Mouse (Mus musculus) granulocyte monocyte progenitor cell, adult 5-6 weeks (primary cell): ENCODE data around the gene Stk40. TPM values are rescaled to one million over a fixed set of nuclear protein-coding genes. Genes with fewer than 3 reads are reported as not detected.

ENCODE experiments used
- ATAC-seq: replicated peaks from 2 replicates; pipeline ENCODE4 v1.8.0; 2016; ENCODE audit warnings: mild to moderate bottlenecking, moderate TSS enrichment, inconsistent platforms; ENCODE audit not compliant: poor library complexity, severe bottlenecking
- total RNA-seq, 2 experiments: library from RNA; stranded (forward) in 1 of 2; stranded (reverse) in 1 of 2; fragments of 200-712, 200-1000 nt in 1 of 2; fragments of >200 nt in 1 of 2; fragmentation: Nextera tagmentation in 1 of 2; gene quantifications; 2 replicates each; pipeline ENCODE4 v1.2.3; 2014 to 2017

Gene Stk40
- total RNA-seq, 2 experiments from 2014 or later, result 2.9 to 6.3 TPM

DNA sequence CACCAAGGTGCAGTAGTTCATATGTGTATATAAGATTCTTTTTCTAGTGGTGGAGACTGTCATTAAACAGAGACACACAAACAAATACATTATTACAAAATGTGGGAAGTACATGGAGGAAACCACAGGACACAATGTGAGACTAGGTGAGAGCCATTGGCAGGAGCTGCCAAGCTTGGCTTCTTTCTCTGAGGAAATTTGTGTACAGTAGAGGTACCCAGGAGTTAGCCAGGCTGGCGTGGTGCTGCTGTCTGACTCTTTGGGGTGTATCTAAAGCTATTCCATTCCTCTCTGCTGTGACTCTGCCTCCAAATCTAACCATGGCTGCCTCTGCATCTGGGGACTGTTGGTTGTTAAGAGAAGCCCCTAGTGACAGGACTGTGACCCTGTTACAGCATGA lies 15.3 kb downstream of the Stk40 start:
- ATAC-seq, result no peak

DNA sequence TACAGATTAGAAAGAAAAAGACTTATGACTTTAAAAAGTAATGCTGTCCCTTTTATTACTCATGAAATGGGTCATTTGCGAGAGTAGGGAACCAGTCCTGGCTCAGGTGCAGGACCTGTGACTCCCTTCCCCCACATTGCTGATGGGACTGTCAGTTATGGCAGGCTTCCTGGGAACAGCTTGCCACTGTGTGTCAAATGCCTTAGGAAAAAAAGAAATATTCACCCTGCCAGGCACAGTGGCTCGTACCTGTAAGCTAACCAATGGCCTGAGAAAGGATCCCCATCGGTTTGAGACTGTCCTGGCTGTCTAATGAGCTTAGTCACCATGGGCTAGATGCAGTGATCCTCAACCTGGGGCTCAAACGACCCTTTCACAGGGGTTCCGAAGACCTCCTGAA lies 16.3 kb downstream of the Stk40 start:
- no peak for ATAC-seq

DNA sequence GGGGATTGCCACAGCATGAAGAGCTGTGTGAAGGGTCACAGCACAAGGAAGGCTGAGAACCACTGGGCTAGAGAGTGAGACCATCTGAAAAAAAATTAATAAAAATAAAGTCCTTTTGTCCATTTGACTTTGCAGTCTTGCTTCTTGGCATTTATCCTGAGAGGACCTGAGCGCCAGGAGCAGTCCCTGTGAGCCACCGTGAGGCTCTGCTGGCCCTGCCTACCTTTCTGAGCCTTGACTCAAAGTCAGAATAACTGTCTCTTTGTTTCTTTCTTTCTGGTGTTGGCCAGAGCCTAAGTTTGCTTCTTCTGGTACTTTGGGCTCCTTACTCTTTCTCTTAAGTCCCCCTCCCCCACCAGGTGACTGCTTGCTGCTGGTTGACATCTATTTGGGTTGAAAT lies 16.7 kb downstream of the Stk40 start:
- no peak for ATAC-seq

DNA sequence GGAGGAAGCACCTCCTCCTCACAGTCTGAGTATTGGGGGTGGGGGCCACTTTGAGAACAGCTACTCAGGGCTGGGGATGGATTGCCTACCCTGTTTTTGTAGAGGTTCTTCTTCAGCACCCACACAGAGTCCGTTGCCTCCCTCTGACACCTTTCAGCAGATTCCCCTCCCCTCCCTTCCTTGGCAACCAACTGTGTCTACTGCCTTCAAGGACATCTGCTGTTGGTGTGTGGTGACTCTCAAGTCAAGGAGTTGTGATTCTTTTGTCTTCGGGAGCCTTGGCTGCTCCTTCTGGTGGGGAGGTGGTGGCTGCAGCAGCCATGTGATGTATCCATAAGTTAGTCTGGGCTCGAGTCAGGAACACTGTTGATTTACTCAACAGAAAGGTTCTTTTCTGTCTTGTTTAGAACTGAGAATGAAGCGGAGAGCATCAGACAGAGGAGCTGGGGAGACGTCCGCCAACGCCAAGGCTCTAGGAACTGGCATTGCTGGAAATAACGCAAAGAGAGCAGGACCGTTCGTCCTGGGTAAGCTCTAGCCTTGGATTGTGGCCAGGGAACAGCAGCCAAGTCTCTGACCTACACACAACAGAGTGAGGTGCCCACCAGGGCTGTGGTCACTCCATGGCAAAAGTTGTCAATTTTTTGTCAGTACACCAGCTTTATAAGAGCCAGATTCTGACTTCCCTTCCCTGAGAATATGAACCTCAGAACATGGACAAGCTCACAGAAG lies 19.7 kb downstream of the Stk40 start:
- no peak for ATAC-seq

DNA sequence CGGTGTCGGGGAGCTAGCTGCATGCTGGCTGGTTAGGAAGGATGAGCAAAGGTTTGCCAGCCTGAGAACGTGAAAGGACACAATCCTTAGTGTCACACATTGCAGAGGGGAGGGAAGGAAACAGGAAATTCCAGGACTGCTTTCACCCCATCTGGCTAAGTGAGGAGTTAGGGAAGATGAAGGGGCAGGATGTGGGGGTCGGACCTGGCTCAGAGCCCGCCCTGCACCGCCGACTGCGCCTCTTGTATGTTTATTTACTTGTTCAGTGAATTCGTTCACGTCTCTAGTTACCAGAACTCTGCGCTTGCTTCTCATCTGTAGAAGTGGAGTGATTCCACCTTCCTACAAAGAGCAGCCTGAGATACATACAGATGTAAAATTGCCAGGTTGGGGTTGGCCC lies 26.7 kb downstream of the Stk40 start:
- ATAC-seq, result no peak

DNA sequence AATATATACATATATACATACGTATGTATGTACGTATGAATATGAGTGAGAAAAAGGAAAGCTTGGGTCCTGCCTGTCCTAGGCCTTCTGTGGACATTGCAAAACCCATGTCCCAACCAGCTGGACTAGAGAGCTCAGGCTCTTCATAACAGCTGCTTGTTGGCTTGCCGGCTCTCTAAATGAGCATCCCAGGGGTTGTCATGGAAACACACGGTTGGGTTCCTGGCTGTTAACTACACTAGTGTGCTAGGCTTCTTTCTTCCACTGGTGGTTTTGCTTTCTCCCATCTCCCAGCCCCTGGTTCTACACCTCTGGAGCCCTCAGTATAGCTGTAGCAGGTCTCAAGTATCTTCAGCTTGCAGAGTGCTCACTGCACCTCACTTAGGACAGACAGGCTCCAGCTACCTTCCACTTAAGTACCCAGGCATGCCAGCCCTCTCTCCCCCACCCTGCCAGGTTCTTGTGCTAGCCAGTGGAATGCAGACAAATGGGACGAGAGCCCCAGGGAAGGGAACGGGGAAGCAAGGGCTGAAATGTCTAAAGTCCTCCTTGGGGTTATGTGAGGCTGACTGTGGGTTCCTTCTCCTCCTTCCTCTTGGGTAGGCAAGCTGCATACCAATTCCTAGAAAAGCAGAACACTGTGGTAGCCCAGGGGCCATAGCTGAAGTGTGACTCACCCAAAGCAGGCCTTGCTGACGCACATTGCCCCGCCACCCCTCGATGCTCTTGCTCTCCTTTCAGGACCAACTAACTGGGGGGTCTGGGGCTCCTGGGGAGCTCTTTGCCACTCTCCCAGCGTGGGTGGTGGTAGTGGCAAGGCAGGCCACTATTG lies 27.7 kb downstream of the Stk40 start:
- ATAC-seq, result peak; percentile 98

DNA sequence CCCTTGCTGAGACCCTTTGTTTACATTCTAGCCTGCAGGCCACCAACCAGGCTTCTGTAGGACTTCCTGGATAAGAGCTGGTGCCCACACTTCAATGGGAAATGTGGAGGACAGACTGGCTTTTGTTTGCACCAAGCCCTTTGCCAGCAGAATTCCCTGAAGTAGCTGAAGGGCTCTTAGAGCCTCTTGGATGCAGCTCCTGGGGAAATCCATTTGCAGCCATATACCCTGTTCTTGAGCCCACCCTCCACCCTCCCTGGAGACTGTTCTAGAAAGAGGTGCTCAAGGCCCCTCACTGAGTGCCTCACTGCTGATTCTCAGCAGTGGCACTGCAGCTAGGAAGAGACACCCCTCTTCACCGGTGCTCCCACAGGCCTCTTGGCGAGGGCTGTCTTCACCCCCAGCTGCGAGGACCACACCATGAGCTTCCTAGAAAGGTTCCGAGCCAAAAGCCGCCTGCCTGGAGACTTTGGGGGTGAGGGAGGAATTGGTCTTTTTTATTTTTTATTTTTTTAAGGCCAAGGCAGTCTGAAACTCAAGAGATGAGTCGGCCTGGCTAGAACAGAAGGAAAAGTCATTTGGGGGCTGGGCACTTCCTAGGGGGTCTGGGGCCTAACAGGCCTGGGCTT lies 29.0 kb downstream of the Stk40 start:
- no peak for ATAC-seq

DNA sequence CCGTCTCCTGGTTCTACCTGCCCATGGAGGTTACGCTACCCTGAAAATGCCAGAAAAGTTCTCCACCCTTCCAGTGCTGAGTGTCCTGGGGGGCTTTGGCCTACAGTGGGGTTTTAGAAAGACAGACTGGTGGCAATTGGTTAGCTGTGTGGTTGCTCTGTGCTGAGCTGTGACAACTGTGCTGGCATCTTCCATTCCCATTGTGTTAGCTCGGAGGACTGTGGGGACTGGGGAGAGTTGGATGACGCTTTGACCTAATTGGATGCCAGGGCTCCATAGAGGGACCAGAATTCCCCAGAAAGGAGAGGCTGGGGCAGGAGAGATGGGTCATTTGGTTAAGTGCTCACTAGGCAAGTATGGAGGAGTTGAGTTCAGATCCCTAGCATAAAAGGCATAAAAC lies 30.5 kb downstream of the Stk40 start:
- ATAC-seq, result no peak

DNA sequence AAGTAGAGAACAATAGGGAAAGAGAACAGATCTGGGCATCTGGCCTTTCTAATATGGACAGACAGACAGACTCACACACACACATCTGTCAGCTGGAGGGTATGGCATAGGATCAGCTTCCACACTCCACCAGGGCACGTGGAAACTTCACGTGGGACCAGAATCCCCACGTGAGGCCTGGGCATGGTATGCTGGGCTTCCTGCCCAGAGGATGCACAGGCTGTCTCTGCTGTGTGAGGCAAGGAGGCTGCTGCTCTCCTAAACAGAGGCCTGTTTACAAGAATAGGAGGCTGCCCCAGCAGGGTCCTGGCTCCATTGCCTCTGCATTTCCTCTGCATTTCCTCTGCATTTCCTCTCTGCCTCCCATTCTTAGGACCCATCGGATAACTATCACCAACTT lies 30.9 kb downstream of the Stk40 start:
- ATAC-seq, result no peak

DNA sequence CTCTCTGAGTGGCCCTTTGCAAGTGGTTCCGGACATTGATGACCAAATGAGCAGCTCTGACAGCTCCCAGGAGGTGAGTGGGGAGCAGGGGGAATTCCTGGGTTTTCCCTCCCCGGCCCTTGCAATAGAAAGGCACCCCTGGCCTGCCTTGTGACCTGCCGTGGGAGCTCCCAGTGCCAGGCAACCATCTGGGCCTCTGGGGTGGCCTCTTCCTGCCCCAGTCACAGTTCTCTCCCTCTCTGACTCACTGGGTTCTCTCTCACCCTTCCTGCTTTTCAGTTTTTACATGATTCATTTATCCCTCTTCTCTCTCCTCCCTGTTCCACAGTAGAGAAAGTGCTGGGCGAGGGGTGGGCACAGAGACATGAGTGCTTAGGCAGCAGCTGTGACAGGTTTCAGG lies 34.0 kb downstream of the Stk40 start:
- ATAC-seq, result no peak

DNA sequence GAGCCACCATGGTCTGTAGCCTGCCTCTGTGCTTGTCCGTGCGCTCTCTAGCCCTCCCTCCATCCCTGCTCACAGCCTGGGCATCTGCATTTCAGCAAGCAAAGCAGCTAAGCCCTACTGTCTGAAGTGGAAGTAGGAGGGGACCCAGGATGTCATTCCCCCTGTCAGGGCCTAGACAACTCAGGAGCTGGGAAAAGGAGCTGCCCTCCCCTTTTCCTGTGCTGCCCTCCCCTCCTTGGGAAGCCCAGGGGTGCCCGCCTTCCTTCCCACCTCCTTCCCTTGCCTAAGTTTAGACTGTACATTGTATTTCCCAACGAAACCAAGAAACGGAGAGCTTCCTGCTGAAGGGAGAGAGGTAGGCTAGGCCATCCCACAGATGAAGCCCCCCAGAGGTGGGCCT lies 37.3 kb downstream of the Stk40 start:
- ATAC-seq, result no peak

DNA sequence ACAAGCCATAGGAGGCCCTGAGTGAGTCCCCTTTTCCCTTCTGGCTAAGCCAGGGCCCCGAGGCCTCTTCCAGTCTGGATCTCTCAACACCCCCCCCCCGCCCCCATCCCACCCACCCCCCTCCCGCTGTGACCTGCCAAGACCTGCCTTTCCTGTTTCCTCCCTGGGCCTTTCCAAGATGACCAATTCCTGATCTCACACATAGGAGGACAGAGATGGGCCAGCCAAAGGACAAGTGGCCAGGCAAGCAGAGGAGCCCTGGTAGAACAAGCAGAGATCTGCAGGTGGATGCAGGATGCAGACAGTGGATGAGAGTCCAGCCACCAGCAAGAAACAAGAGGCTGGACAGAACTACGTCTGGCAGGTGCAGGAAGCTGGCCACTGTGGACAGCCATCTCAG lies 41.6 kb downstream of the Stk40 start:
- ATAC-seq, result no peak

DNA sequence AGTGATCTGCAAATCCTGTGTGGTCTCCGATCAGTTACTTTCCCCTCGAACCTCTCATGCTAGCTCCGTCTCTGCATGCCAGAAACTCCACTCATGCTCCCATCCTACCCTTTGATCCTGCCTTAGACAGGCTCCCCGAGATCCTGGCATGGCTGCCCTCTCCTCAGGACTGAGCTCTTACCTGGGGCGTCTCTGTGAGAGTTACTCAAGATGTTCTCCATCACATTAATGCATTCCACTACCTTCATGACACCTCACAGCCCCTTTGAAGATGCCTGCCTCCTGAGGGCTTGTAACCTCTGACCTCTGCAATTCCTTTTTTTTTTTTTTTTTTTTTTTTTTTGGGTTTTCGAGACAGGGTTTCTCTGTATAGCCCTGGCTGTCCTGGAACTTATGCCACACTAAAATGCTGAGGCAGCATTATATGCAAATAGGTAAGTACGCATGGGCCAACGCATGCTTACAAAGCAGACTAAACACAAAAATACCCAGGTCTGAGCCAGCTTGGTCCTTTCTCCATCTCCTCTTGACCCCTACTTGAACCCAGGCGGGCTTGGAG lies 43.3 kb downstream of the Stk40 start:
- ATAC-seq, result no peak

DNA sequence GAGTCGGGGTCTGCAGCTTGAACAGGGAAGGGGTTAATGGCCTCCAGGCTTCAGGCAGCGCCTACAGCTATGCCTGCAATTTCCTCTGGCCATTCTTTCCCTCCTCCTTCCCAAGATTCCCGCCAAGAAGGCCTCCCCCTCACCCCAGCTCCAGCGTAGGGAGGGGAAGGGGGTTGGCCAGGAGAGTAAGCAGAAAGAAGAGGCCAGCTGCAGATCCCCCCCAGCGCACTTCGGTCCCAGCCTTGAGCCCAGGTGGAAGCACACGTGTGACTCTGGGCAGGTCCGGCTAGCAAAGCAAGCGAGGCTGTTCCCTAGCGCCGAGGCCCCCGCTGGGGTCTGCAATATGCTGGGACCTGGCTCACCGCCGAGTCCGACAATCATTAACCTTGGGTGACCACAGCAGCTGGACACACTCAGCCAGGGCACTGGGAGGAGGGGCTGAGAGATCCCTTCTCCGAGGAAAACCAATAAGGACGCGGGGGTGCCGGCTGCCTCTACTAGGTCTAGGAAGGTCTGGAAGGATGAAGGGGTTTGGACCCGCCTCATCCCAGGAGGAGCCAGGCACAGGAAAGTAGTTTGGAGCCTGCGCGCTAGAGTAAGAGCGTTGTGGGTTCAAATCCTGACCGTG lies 43.9 kb downstream of the Stk40 start, which contains the start of gene Eva1b:
Gene Eva1b (plus strand): TSS at position 212 of the 628 bp plus-strand sequence.
- no peak for ATAC-seq

DNA sequence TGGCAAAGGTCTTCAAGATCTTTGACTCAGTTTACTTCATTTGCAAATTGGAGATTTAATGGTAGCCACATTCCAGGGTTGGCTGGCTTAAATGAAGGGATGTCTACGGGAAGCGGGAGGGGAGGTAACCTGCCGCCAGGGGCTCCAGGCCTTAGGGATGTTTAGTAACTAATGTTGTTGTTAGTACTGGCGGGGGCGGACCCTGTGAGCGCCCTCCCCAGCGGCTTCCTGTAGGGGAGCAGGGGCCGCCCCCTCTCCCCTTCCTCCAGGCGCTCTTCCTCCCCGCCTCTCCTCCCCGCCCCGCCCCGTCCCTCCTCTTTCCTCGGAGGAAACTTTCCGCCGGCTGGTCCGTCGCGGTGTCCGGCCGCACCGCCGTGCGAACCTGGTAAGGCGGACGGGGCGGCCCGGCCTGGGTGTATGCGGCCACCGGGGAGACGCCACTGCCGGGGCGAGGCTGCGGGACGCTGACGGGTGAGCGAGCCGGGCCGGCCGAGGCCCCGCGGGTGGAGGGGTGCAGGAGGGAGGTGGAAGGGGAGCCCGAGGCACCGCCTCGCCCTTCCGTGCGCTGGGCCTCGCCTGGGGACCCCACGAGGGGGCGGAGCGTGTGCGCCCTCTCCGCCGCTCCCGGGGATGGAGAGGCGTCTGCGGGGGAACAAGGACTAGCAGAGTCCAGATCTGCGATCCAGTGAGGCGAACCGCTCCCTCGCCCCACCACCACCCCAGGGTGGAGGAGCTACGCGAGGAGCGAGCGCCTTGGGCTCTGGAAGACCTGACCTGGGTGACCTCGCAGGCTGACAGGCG lies 44.6 kb downstream of the Stk40 start:
- peak; percentile 82 for ATAC-seq

DNA sequence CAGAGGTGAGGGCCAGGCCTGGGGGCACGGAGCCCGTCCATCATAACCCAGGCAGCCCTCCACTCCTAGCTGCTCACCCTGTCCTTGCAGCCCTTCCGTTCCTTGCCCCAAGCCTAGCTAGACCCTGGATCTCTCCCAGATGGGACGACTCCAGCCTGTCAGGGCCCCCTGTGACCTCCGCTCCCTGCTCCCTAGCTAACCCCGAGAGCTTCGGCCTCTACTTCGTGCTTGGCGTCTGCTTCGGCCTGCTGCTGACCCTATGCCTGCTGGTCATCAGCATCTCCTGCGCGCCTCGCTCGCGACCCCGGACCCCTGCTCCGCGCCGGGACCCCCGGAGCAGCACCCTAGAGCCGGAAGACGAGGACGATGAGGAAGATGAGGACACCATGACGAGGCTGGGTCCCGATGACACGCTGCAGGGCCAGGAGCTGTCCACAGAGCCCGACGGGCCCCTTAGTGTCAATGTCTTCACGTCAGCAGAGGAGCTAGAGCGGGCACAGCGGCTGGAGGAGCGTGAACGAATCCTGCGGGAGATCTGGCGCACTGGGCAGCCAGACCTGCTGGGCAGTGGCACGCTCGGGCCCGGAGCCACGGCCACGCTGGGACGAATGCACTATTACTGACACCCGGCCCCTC lies 45.4 kb downstream of the Stk40 start:
- no peak for ATAC-seq

DNA sequence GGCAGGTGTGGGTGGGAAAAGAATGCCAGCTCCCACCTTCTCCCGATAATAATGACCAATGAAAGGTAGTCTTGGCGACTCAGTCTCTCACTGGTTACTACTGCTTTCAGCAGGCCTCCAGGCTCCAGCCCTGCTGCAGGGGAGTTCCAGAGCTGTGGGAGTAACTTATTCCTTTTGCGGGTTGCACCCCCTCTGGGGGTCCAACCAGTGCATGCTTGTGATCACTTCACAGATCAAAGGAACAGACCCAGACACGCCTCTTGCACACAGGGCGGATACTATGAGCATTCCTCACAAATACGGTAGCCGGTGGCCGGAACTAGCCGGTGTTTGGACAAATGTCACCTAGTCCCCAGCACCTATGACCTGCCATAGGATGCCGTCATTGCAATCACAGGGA lies 46.0 kb downstream of the Stk40 start:
- no peak for ATAC-seq

DNA sequence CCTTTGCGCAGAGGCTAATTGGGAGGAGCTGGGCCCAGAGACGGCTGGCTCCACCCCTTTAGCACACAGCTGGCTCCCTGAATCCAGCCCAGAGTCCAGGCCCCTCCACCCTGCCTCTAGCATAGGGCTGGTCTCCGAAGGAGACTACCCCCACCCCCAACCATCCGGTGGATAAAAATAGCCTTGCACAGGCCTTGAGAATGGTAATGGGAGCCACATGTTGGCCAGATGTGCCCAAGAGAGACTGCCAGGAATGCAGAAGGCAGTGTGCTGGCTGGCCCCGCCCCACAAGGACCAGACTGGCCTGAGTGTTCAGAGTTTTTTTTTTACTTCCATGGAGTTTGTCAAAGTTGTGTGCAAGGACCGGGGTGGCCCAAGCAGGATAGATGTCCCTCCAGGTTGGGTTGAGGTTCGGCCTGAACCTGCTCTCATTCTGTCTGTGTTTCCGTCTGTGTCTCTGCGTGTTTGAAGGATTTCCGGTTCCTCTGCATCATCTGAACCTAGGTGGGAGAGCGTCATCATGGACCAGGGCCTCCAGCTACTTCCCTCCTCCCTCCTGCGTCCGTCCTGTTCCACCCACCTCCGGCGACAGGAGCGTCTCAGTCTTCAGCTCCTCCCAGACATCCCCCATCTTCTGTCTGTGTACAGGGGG lies 46.7 kb downstream of the Stk40 start:
- no peak for ATAC-seq

DNA sequence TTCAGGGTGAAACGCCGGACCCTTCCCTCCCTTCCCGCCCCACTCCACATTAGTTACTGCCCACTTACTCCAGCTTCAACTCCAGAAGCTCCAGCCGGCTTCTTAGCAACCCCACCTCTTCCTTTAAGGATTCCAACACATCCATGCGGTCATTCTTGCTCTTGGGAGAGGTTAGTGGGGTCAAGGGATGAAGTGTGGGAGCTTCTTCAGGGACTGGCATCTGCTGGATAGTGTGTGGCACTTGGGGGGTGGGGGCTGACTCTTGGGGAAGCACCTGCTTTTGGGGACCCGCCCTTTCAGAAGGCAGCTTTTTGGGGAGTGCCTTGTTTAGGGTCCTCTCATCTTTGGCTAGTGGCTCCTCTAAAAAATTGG lies 47.2 kb downstream of the Stk40 start:
- no peak for ATAC-seq
